Mouse (Mus musculus) left cerebral cortex, adult 18-20 months (tissue): Measurements from ENCODE around the gene Pou2f2. TPM values are rescaled to one million over a fixed set of nuclear protein-coding genes. Genes with fewer than 3 reads are reported as not detected.

Experiments
- DNase-seq, 2 experiments: peaks; one replicate each; pipeline ENCODE4 v3.0.0; 2021 to 2022; ENCODE audit warnings: low spot score in 2 of 2, mixed read lengths in 1 of 2
- total RNA-seq, 2 experiments: library from RNA; stranded (reverse); gene quantifications; 2 replicates each; pipeline ENCODE4 v1.2.3; 2021

Pou2f2 gene
- total RNA-seq, 2 experiments from 2014 or later = 7.7 to 12.9 TPM

- no peak for DNase-seq
Measured at GRCm38 (mm10) chr7:25151916-25152556, 27.5 kb downstream of the Pou2f2 start.

- DNase-seq = no peak
Measured at GRCm38 (mm10) chr7:25151009-25151408, 28.5 kb downstream of the Pou2f2 start.

- no peak for DNase-seq
Measured at GRCm38 (mm10) chr7:25150151-25150663, 29.3 kb downstream of the Pou2f2 start.

GRCm38 (mm10) chr7:25145896-25146295, 33.6 kb downstream of the Pou2f2 start:
- DNase-seq = no peak

DNA sequence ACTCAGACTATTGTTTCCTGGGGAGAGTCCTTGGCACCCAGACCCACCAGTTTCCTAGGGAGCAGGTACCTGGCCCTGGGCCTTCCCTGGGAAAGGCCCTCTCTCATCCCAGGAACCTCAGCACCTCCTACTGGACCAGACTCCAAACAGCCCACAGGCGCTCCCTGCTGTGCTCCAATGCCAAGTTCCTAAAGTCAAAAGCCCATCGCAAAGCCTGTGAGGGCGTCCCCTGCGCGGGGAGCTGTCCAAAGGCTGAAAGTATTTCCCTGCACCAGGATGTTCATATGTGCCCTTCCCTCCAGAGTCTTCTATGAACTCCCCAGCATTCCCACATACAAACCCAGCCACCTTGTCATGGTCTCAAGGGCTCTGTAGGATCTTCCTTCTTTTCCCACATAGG, 37.8 kb downstream of the Pou2f2 start:
- no peak for DNase-seq

DNA sequence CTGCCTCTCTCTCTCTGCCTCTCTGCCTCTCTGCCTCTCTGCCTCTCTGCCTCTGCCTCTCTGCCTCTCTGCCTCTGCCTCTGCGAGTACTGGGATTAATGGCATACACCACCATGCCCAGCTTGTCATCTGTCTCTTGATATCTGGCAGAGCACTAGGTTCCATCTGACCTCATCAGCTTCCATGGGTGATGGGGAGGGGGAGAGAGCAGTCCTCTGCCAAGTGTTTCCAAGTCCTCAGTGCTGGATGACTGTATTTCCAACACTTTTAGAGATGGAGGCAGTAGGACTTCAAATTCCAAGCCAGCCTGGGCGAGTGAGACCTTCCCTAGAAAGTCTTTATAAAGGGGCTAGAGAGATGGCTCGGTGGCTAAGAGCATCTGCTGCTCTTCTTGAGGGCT, 42.0 kb downstream of the Pou2f2 start:
- DNase-seq = no peak

GRCm38 (mm10) chr7:25133092-25134049, 46.2 kb downstream of the Pou2f2 start:
- peak; percentile 84 to 86 for DNase-seq

GRCm38 (mm10) chr7:25132318-25132960, 47.1 kb downstream of the Pou2f2 start:
- no peak for DNase-seq

- DNase-seq = no peak
Measured at GRCm38 (mm10) chr7:25131247-25131646, 48.3 kb downstream of the Pou2f2 start.

DNA sequence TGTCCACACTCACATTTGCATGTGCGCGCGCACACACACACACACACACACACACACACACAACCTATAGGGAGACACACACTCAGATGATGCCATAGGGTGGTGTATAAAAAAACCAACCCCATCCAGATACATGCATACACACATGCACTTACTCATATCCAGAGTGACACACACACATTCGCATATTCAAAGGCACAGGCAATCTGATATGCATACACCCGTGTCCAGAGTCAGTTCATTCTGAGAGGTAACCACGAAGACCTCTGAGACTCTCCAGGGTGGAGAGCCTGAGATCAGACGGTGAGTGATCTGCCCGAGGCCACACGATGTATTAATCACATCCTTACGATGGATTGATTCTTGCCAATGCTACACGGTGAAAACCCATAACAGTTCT, 49.0 kb downstream of the Pou2f2 start:
- no peak for DNase-seq

DNA sequence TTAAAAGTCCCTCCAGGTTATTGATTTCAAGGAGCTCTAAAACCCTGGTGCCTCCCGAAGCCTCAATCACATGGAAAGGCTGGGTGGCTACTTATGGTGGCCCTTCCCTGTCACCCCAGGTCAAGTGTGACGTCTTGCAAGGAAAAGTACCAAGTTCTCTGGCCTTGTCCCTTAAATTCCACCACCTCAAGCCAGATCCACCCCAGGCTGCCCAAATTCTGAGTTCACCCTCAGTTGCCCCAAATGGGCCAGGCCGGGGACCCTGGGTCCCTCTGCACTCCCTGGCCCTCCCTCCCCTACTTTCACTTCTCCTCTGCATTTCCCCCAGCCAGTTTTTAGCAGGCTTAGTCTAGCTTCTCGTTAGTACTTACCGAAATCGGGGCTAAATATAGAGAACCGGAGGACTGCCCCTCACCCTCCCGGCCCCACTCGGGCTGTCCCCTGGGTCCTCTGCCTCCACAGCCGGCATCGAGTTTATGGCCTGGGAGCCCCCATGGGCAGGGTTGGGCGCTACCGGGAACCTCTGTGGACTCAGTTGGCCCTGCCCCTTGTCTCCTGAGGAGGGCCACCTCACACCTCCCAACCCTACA, 50.0 kb downstream of the Pou2f2 start:
- DNase-seq = no peak

DNA sequence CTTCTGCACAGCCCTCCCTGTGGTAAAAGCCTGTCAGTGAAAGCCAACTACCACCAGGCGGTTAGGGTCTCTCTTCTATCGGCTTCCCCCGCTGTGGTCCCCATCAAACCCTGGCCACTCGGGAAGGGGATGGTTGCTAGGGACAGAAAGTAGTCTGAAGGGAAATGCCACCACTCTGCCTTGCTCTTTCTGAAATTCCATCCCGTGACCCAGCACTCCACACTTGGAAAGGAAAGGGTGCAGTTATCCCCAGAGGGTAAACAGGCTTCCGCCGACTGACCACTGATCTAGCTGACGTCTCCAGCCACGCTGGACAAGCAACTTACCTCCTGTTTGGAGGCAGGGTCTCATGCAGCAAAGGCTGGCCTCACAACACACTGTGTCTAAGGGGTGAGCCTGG, 51.6 kb downstream of the Pou2f2 start:
- DNase-seq = no peak

- DNase-seq = no peak
Measured at GRCm38 (mm10) chr7:25125716-25126281, 53.7 kb downstream of the Pou2f2 start.

- no peak for DNase-seq
Measured at GRCm38 (mm10) chr7:25121240-25121786, 58.2 kb downstream of the Pou2f2 start.

- no peak for DNase-seq
Measured at GRCm38 (mm10) chr7:25120061-25120834, 59.3 kb downstream of the Pou2f2 start.

- no peak for DNase-seq
Measured at GRCm38 (mm10) chr7:25112956-25113603, 66.4 kb downstream of the Pou2f2 start.

- DNase-seq = peak; percentile 47
Measured at GRCm38 (mm10) chr7:25112178-25112955, 67.2 kb downstream of the Pou2f2 start.

GRCm38 (mm10) chr7:25110336-25110735, 69.2 kb downstream of the Pou2f2 start:
- DNase-seq = no peak

DNA sequence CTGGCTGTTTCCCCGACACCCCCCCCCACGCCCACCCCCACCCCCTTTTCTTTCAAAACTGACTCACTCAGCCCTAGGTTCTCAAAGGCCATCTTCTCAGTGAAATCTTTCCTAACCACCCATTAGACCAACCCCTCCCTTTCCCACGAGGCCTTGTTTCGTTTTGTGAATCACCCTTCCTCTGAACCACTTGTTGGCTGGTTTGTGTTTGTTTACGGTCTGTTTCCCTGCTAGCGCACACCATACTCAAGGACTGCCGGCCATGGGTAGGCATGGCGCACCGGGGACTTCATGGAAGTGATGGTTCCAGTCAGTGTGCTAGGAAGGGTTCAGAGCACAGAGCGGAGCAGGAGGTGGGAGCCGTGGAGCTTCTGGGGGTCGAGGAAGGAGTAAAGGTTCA, 70.2 kb downstream of the Pou2f2 start:
- DNase-seq = no peak
